Mouse (Mus musculus) heart, postnatal 0 days (tissue): ENCODE measurements around the gene Pten.

Source experiments
- CTCF ChIP-seq: IDR thresholded peaks from 2 replicates; pipeline ENCODE4 v1.5.1; 2016; ENCODE audit warnings: antibody characterized with exemption, control low read depth, low read depth
- EP300 ChIP-seq: IDR thresholded peaks from 2 replicates; pipeline ENCODE4 v1.6.1; 2016; ENCODE audit warnings: antibody characterized with exemption, low read depth

DNA sequence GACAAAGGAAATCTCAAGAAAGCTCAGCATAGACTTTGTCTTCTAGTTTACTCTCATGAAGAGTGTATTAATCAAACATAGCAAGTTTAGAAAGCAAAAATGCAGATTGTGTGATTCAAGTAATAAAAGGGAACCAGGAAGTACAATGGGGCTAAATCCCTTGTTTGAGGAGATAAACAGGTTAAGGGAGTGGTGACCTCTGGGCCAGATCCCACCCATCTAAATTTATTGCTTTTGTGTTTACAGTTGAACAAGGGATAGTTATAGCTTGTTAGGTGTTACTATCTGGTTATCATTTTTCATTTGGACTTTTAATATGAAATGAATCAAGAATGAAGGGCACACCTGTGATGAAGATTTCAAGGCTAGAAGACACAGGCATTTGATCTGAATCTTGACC is 24.4 kb upstream of the Pten start:
- TF ChIP-seq CTCF (no peak), EP300 (no peak)
